Mouse (Mus musculus) heart, adult 2 months (tissue): ENCODE measurements at regions not wholly inside any gene's neighbourhood (a gene's known extent, or its start where the extent isn't known, plus 50 kb on each side); places are given as distances from the start of the nearest gene placed in this dataset.

Experiments used
- DNase-seq, 2 experiments: peaks; one replicate each; pipeline ENCODE4 v3.0.0; 2021
- H3K27ac ChIP-seq: fragments of 200-600 bp; 2 replicates; pipeline ENCODE4 v1.8.1; 2022
- H3K27me3 ChIP-seq: fragments of 200-500 bp; 2 replicates; pipeline ENCODE4 v1.6.1; 2012; ENCODE audit warnings: mild to moderate bottlenecking, low read length, inconsistent platforms, mixed read lengths; ENCODE audit not compliant: control insufficient read depth, insufficient read depth
- H3K36me3 ChIP-seq: fragments of 200-500 bp; 2 replicates; pipeline ENCODE4 v1.6.1; 2012; ENCODE audit warnings: low read length, inconsistent platforms; ENCODE audit not compliant: control insufficient read depth, insufficient read depth
- H3K4me1 ChIP-seq: fragments of 200-500 bp; 2 replicates; pipeline ENCODE4 v1.6.1; 2011; ENCODE audit warnings: low read length; ENCODE audit not compliant: control insufficient read depth, insufficient read depth
- H3K4me3 ChIP-seq: fragments of 200-600 bp; 2 replicates; pipeline ENCODE4 v1.8.1; 2022
- H3K79me2 ChIP-seq: fragments of 200-500 bp; replicated peaks from 2 replicates; pipeline ENCODE4 v1.6.1; 2012; ENCODE audit warnings: mild to moderate bottlenecking, inconsistent platforms, low read length, moderate library complexity, mixed read lengths; ENCODE audit not compliant: control insufficient read depth, insufficient read depth
- H3K9ac ChIP-seq: fragments of 200-500 bp; 2 replicates; pipeline ENCODE4 v1.6.1; 2012; ENCODE audit warnings: low read depth, mild to moderate bottlenecking, control low read depth, inconsistent platforms, low read length, mixed read lengths
- CTCF ChIP-seq: fragments of 200-600 bp; IDR thresholded peaks from 2 replicates; pipeline ENCODE4 v1.8.1; 2022; ENCODE audit warnings: antibody characterized with exemption, mild to moderate bottlenecking, moderate library complexity
- EP300 ChIP-seq: fragments of 200-500 bp; IDR thresholded peaks from 2 replicates; pipeline ENCODE4 v1.6.1; 2011; ENCODE audit warnings: low read depth, low read length, control low read depth; ENCODE audit not compliant: insufficient read depth
- POLR2A ChIP-seq: fragments of 200-500 bp; IDR thresholded peaks from 2 replicates; pipeline ENCODE4 v1.6.1; 2011; ENCODE audit warnings: mild to moderate bottlenecking, low read depth, low read length, control low read depth; ENCODE audit not compliant: insufficient read depth
- WGBS: fragments of 180-500 bp; shearing (Covaris S2); methylation state at CpG from one replicate; pipeline ENCODE4 v1.1.7; 2018; 5-methylcytosine and 5-hydroxymethylcytosine counted together
- intact Hi-C: fragments of 180-260 bp; cut with DNase I; formaldehyde crosslinking; loops from one replicate; pipeline ENCODE4 v1.15.1; 2025

- H3K4me3 ChIP-seq, result no peak overlapping the region
- DNase-seq, result no peak
- no peak for TF ChIP-seq EP300
- TF ChIP-seq CTCF, result no peak
- no peak for TF ChIP-seq POLR2A
- H3K4me1 ChIP-seq, result no peaks in the 10 kb centered on the region; the same call in 1 of the 2 replicates
- no peaks in the 10 kb centered on the region for H3K79me2 ChIP-seq
- H3K36me3 ChIP-seq, result no peaks in the 10 kb centered on the region
- intact Hi-C loops, result no loop called here
- H3K9ac ChIP-seq, result no peak overlapping the region
- no peak overlapping the region for H3K27ac ChIP-seq
- H3K27me3 ChIP-seq, result no peaks in the 10 kb centered on the region
- WGBS, result 50% methylated on average over 11 of the region's 11 CpGs
These were observed 275.7 kb upstream of the Ptbp2 start for GRCm38 (mm10) chr3:120059959-120060358.

- no peaks in the 10 kb centered on the region for H3K4me1 ChIP-seq
- no peaks in the 10 kb centered on the region for H3K36me3 ChIP-seq
- intact Hi-C loops, result no loop called here
- no peak overlapping the region for H3K27ac ChIP-seq
- H3K9ac ChIP-seq, result no peak overlapping the region
- 75% methylated on average over 8 of the region's 8 CpGs for WGBS
- no peaks in the 10 kb centered on the region for H3K79me2 ChIP-seq
- H3K4me3 ChIP-seq, result no peak overlapping the region
- DNase-seq, result no peak
- H3K27me3 ChIP-seq, result no peaks in the 10 kb centered on the region
- TF ChIP-seq EP300 (no peak), CTCF (no peak), POLR2A (no peak)
These were observed 271.2 kb upstream of the Ptbp2 start for GRCm38 (mm10) chr3:120055216-120056154.

GRCm38 (mm10) chr3:120047238-120047637 is 263.0 kb upstream of the Ptbp2 start:
- intact Hi-C loops, result no loop called here
- TF ChIP-seq POLR2A, result no peak
- no peak for TF ChIP-seq CTCF
- TF ChIP-seq EP300, result no peak
- Histone ChIP-seq H3K36me3 (no peaks in the 10 kb centered on the region), H3K27ac (no peak overlapping the region), H3K4me1 (no peaks in the 10 kb centered on the region), H3K79me2 (no peaks in the 10 kb centered on the region), H3K4me3 (no peak overlapping the region), H3K9ac (no peak overlapping the region), H3K27me3 (no peaks in the 10 kb centered on the region)
- WGBS, result 84% methylated on average over 3 of the region's 3 CpGs
- no peak for DNase-seq

GRCm38 (mm10) chr3:120037526-120037925 is 253.3 kb upstream of the Ptbp2 start:
- Histone ChIP-seq H3K27me3 (no peaks in the 10 kb centered on the region), H3K9ac (no peak overlapping the region), H3K27ac (no peak overlapping the region), H3K79me2 (no peaks in the 10 kb centered on the region), H3K36me3 (no peaks in the 10 kb centered on the region), H3K4me3 (no peak overlapping the region), H3K4me1 (no peaks in the 10 kb centered on the region)
- 91% methylated on average over 3 of the region's 3 CpGs for WGBS
- intact Hi-C loops, result no loop called here
- DNase-seq, result no peak
- TF ChIP-seq EP300 (no peak), CTCF (no peak), POLR2A (no peak)

- WGBS, result 84% methylated on average over 10 of the region's 10 CpGs
- H3K79me2 ChIP-seq, result no peaks in the 10 kb centered on the region
- no peaks in the 10 kb centered on the region for H3K4me1 ChIP-seq
- no peak overlapping the region for H3K4me3 ChIP-seq
- no peaks in the 10 kb centered on the region for H3K27me3 ChIP-seq
- H3K36me3 ChIP-seq, result no peaks in the 10 kb centered on the region
- no peak overlapping the region for H3K9ac ChIP-seq
- TF ChIP-seq CTCF, result no peak
- TF ChIP-seq POLR2A, result no peak
- TF ChIP-seq EP300, result no peak
- no peak overlapping the region for H3K27ac ChIP-seq
- intact Hi-C loops, result no loop called here
- DNase-seq, result no peak
These were observed 235.8 kb upstream of the Ptbp2 start for GRCm38 (mm10) chr3:120019826-120020683.
